ENCODE assay signal across 31 mouse cellular contexts in the genomic region with DNA sequence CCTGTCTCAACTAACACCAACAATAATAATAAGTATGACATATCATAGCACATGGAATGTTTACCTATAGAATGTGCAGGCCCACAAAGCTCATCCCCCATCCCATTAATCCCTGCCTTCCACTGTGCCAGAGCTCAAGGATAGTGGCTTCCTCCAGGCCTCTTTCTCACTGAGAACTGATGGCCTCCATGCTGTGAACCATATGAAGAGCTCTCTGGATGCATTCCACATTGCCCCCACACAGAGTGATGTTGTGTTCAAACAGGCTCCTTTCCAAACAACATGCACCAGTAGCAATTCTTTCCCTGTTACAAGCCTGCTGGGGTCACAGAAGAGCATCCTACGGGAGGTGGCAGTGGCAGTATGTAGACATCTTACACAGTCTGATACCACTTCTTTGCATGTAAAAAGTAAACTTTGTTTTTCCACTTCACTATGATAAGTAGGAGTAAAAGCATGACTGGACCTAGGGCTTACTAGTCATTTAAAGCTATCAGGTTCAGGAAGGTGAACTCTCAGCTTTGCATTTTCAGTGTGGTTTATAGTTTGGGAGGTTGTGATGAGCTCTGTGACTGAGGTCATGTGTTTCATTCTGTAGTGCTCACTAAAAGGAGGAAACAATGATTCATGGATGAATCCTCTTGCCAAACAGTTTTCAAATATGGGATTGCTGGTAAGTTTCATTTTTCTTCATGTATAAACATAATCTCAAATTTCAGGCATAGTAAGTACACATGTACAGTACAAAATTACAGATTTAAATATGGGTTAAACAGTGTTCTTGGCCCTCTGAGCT.
DNase-seq lines count a peak whose midpoint lies in the region; ATAC-seq and TF ChIP-seq lines count a peak whose summit lies in the region.
"Had no signal": no experiment of that assay in that cellular context is flagged by ENCODE, and none has a peak within 500 bp of the region (broad histone marks: within the 10 kb centered on the region; RNA-seq: fewer than 3 reads in every experiment).

No protein-coding gene starts in this region.

- no peak for DNase-seq in stomach, postnatal 0 days (ENCODE audit: low spot score)
- DNase-seq in cerebellum, adult 11 months, result peak; percentile 35
- DNase-seq in cerebellum, adult 9-10 months, result peak; percentile 70
- peak; percentile 37 to 43 for DNase-seq in cerebellum, postnatal 36 days
- DNase-seq in spleen, postnatal 4 days (ENCODE audit: low spot score in 2 of 2), result no peak
- DNase-seq in thymus, postnatal 10 days (ENCODE audit: low spot score in 2 of 2), result no peak
- DNase-seq: adrenal gland, postnatal 36 days; embryo, embryonic 11 days; gastrocnemius, postnatal 36 days; heart, adult 2 months; heart, postnatal 10 days; kidney, adult 8-10 months; kidney, postnatal 10 days; lung, embryonic 14.5 days; lung, postnatal 14 days; right cerebral cortex, postnatal 25 days; thymus, adult 2 months; thymus, postnatal 4 days had no signal

- 77% methylated on average over 1 of the region's 1 CpGs for WGBS in stomach, embryonic 14.5 days
- WGBS in stomach, postnatal 0 days, result 53% methylated on average over 1 of the region's 1 CpGs

- H3K27me3 ChIP-seq in stomach, embryonic 14.5 days (ENCODE audit: control insufficient read depth, insufficient read depth, low read length), result no peaks in the 10 kb centered on the region
- H3K27me3 ChIP-seq in stomach, postnatal 0 days (ENCODE audit: control insufficient read depth, insufficient read depth, low read length), result no peaks in the 10 kb centered on the region
- H3K27me3 ChIP-seq: embryonic facial prominence, embryonic 12.5 days; heart, embryonic 13.5 days; hindbrain, embryonic 15.5 days; intestine, embryonic 15.5 days; limb, embryonic 12.5 days; liver, embryonic 15.5 days; Patski had no signal

- ATAC-seq in stomach, embryonic 14.5 days (ENCODE audit: insufficient number of reproducible peaks, insufficient read depth, low FRiP score, low read depth), result no peak
- no peak for ATAC-seq in stomach, postnatal 0 days (ENCODE audit: low FRiP score, low TSS enrichment)
- ATAC-seq in inflammation-experienced regulatory T-cells, adult 6 months, result no peak
- ATAC-seq: forebrain, embryonic 14.5 days; intestine, embryonic 15.5 days; midbrain, embryonic 16.5 days; Patski had no signal

- TF ChIP-seq CTCF in stomach, postnatal 0 days (IDR thresholded peaks at IDR 0.05; ENCODE audit: low read depth), result no peak

- H3K4me3 ChIP-seq in stomach, embryonic 14.5 days (ENCODE audit: low read depth, low read length), result no peak overlapping the region
- no peak overlapping the region for H3K4me3 ChIP-seq in stomach, postnatal 0 days (ENCODE audit: low read depth, low read length)
- H3K4me3 ChIP-seq: embryonic facial prominence, embryonic 12.5 days; heart, adult 2 months; heart, embryonic 13.5 days; hindbrain, embryonic 15.5 days; intestine, embryonic 15.5 days; limb, embryonic 12.5 days; liver, embryonic 15.5 days; midbrain, embryonic 10.5 days had no signal

- no peak overlapping the region for H3K9ac ChIP-seq in stomach, embryonic 14.5 days (replicated peaks; ENCODE audit: low read depth, low read length)
- H3K9ac ChIP-seq in stomach, postnatal 0 days (ENCODE audit: low read length), result no peak overlapping the region
- H3K9ac ChIP-seq: embryonic facial prominence, embryonic 12.5 days; heart, embryonic 13.5 days; hindbrain, embryonic 15.5 days; intestine, embryonic 15.5 days; limb, embryonic 12.5 days; liver, embryonic 15.5 days; lung, embryonic 14.5 days had no signal

- no peak for TF ChIP-seq EP300 in stomach, postnatal 0 days (optimal IDR thresholded peaks at IDR 0.05)

- no peaks in the 10 kb centered on the region; the same call in 1 of the 2 replicates for H3K4me1 ChIP-seq in stomach, embryonic 14.5 days (ENCODE audit: control insufficient read depth, insufficient read depth, low read length)
- H3K4me1 ChIP-seq in stomach, postnatal 0 days (replicated peaks; ENCODE audit: control insufficient read depth, insufficient read depth), result no peaks in the 10 kb centered on the region
- H3K4me1 ChIP-seq: embryonic facial prominence, embryonic 12.5 days; heart, embryonic 13.5 days; hindbrain, embryonic 15.5 days; intestine, embryonic 15.5 days; limb, embryonic 12.5 days; liver, embryonic 15.5 days; midbrain, embryonic 10.5 days had no signal

- peaks cover 68% of the 10 kb centered on the region for H3K36me3 ChIP-seq in stomach, embryonic 14.5 days (ENCODE audit: control insufficient read depth, insufficient read depth, low read length)
- peaks cover 20% of the 10 kb centered on the region for H3K36me3 ChIP-seq in stomach, postnatal 0 days (ENCODE audit: control insufficient read depth, insufficient read depth, low read length)

- H3K27ac ChIP-seq in stomach, embryonic 14.5 days (ENCODE audit: low read length), result peak overlapping the region; percentile 10; the same call in 1 of the 2 replicates
- no peak overlapping the region for H3K27ac ChIP-seq in stomach, postnatal 0 days (replicated peaks)
- H3K27ac ChIP-seq: embryonic facial prominence, embryonic 12.5 days; heart, adult 2 months; heart, embryonic 13.5 days; hindbrain, embryonic 15.5 days; intestine, embryonic 15.5 days; limb, embryonic 12.5 days; liver, embryonic 15.5 days; midbrain, embryonic 10.5 days had no signal

- H3K9me3 ChIP-seq in stomach, embryonic 14.5 days (ENCODE audit: control insufficient read depth, low read depth, low read length), result no peaks in the 10 kb centered on the region
- no peaks in the 10 kb centered on the region for H3K9me3 ChIP-seq in stomach, postnatal 0 days (ENCODE audit: control insufficient read depth, low read length)
- H3K9me3 ChIP-seq: embryonic facial prominence, embryonic 12.5 days; G1E; heart, embryonic 13.5 days; hindbrain, embryonic 15.5 days; intestine, embryonic 15.5 days; limb, embryonic 12.5 days; liver, embryonic 15.5 days; midbrain, embryonic 10.5 days had no signal

- H3K4me2 ChIP-seq in stomach, embryonic 14.5 days (replicated peaks; ENCODE audit: low read depth, low read length), result no peak overlapping the region
- H3K4me2 ChIP-seq in stomach, postnatal 0 days (replicated peaks; ENCODE audit: low read depth), result no peak overlapping the region
- H3K4me2 ChIP-seq: embryonic facial prominence, embryonic 12.5 days; heart, embryonic 13.5 days; hindbrain, embryonic 15.5 days; intestine, embryonic 15.5 days; limb, embryonic 12.5 days; liver, embryonic 15.5 days; lung, embryonic 14.5 days had no signal

Comparison
In these comparisons a context has a peak if more than half of its experiments do, and no peak if none do; other contexts are left out.
1. DNase-seq: peak in cerebellum, adult 11 months (single experiment), cerebellum, adult 9-10 months (single experiment) and cerebellum, postnatal 36 days (2 of 2); none in stomach, postnatal 0 days (single experiment), spleen, postnatal 4 days (0 of 2) and thymus, postnatal 10 days (0 of 2).